Mouse (Mus musculus): ENCODE measurements around the gene Bcl2l13. TPM values are rescaled to one million over a fixed set of nuclear protein-coding genes. Genes with fewer than 3 reads are reported as not detected.
"Not testable (repeated sequence)": the region's sequence is repeated elsewhere in the genome, so short reads cannot be mapped to it uniquely, and the experiment has no call there.

Gene Bcl2l13
- total RNA-seq (2021) = 10 to 100 TPM; 35.1 to 36.4 TPM

DNA sequence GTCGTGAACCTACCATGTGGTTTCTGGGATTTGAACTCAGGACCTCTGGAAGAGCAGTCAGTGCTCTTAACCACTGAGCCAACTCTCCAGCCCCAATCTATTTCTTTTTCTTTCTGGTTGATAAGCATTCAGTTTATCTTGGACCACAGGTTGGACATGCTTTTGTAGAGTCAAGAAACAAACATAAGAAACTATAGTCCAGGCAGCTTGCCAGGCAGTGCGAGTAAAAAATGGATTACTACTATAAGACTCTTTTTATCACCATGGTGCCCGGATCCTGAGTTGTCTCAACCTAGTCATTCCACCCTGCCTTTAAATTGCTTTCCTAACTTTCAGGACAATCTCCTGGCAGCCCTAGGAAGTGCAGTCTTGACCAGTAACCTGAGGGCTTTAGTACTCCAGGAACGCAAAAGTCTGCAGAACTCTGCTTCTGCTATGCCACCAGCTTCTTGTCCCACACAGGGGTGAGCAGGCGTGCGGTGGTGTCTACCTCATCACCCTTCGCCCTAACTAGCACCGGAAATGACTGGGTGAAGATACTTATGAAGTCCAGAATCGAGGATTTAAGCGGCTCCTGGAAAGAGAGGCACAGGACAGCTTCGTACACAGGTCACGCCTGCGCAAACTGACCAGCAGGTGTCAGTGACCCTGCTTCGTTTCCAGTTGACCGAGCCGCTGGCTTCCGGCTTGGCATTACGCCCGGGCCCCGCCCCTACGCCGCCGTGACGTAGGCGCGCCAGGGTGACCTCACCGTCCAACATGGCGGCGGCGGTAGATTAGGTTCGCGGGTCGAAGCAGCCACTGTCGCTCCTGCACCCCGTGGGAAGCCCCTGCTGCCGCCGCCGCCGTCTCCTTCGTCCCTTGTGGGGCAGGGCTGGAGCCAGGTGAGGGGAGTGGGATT, at the start of gene Bcl2l13:
TSS of gene Bcl2l13 (plus strand) at position 739 of the 901 bp plus-strand sequence.
- intact Hi-C loops (cut with DNase I) = no loop called here

GRCm38 (mm10) chr6:120788068-120788607, 47.9 kb upstream of the Bcl2l13 start:
- intact Hi-C loops (cut with DNase I) = no loop called here
- no peak for DNase-seq (ENCODE audit: extremely low spot score in 1 of 2, low spot score in 2 of 2)

More for the DNA sequence above, at the start of gene Bcl2l13:
- peak; percentile 88 to 96 for DNase-seq (ENCODE audit: extremely low spot score in 1 of 2, low spot score in 2 of 2)

DNA sequence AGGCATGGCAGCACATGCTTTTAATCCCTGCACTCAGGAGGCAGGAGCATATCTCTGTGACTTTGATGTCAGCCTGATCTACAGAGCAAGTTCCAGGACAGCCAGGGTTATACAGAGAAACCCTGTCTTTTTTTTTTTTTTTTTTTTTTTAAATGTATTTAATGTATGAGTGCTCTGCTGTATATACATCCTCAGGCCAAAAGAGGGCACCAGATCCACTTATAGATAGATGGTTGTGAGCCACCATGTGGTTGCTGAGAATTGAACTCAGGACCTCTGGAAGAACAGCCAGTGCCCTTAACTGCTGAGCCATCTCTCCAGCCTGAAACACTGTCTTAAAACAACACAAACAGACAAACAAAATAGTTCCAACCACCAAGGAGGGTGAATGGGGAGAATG, 47.1 kb upstream of the Bcl2l13 start:
- no peak for DNase-seq (ENCODE audit: extremely low spot score in 1 of 2, low spot score in 2 of 2)
- intact Hi-C loops (cut with DNase I) = no loop called here

DNA sequence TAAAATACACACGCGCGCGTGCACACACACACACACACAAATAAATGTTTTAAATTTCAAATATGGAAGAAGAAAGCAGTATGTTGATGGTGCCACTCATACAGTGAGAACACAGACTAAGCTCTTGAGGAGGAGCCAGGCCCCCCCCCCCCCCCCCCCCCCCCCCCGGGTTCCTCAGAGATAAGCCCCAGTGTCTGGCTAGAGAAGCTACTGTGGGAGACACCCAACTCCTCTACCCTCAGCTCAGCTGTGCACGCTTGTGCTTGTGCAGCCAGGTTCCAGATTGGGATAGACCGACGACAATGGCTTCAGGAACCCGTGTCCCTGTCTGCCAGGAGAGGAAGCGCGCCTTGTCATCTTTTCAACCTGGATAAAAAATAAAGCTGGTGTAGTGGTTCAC, 45.9 kb upstream of the Bcl2l13 start:
- intact Hi-C loops (cut with DNase I) = no loop called here
- no peak for DNase-seq (ENCODE audit: extremely low spot score in 1 of 2, low spot score in 2 of 2)

DNA sequence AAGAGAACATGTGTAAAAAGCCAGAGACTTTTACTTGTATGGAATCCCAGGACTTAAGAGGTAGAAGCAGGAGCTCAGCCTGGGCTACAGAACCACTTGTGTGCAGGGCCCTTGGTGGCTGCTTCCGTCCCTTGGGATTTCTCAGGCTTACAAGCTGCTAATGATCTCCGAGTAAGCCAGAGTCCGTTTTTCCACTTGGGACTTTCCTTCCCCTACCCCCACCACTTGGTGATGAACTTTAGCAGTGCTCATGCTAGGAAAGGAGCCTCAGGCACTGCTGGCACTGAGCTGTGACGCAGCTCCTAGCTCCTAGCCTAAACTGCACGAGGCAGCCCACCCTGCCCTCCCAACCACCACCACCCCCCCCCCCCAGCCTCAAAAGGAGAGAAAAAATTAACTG, 45.3 kb upstream of the Bcl2l13 start:
- DNase-seq (ENCODE audit: extremely low spot score in 1 of 2, low spot score in 2 of 2) = no peak
- intact Hi-C loops (cut with DNase I) = no loop called here

DNA sequence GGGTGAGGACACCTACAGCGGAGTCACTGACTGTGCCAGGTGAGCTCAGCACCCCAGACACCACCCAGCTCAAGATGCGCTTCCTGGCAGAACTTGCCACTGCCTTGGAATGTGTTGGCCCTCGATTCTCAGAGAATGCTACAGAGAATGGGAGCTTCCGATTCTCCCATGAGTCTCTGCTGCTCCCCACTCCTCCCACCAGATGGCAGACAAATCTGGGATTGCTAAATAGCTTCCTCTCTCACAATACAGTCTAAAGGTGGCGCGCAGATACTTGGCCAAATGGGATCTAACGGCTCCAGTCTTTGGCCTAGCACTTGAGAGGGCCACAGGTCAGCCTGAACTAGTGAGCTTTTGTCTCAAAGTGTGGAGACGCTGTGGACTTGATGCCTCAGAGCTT, 43.1 kb upstream of the Bcl2l13 start:
- DNase-seq (ENCODE audit: extremely low spot score in 1 of 2, low spot score in 2 of 2) = no peak
- intact Hi-C loops (cut with DNase I) = no loop called here

DNA sequence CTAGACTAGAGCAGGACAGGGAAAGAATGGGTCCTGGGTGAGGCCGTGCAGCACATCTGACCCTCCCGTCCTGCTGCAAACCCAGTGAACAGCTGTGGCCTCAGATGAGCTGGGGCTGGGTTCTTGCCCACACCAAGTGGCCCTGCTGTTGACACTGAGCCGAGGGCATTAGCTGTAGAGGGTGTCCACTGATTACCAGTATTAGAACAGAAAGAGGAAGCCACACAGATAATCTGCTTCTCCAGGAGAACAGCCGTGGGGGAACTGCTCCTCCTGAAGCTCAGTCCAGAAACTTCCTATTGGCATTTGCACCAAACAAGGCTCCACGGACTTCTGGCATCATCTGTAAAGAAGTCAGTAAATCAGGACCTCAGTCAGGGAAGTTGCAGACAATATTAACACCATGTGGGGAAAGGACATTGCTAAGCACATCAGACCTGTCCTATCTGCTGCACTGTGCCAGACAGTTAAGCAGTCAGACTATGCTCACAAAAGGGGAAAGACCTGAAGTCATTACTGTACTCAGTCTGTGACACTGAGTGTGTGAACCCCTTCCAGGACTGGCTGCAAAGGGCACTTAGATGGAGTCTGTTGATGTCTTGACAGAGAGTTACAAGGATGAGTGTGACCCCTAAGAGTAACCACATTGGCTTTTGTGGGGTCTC, 40.5 kb upstream of the Bcl2l13 start:
- no peak for DNase-seq (ENCODE audit: extremely low spot score in 1 of 2, low spot score in 2 of 2)
- intact Hi-C loops (cut with DNase I) = no loop called here

DNA sequence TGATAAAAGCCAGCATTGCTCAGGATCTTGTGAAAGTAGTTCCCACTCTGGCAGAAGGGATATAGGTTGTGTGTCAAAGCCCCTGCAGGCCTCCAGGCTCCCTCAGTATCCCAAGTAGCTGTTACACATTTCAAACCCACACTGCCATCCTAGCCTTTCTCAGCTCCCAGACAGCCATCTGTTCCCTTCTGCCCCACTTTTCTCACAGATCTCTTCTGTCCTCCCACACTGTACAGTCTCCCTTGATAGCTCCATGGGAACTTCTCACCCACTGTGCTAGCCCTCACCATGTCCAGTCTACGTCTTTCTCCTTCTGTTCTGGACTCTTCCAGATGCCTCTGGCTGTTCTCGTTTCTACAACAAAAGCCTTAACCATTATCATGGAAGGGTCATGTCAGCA, 39.9 kb upstream of the Bcl2l13 start:
- intact Hi-C loops (cut with DNase I) = no loop called here
- DNase-seq (ENCODE audit: extremely low spot score in 1 of 2, low spot score in 2 of 2) = no peak

GRCm38 (mm10) chr6:120798019-120798418, 38.0 kb upstream of the Bcl2l13 start:
- no peak for DNase-seq (ENCODE audit: extremely low spot score in 1 of 2, low spot score in 2 of 2)
- intact Hi-C loops (cut with DNase I) = no loop called here

DNA sequence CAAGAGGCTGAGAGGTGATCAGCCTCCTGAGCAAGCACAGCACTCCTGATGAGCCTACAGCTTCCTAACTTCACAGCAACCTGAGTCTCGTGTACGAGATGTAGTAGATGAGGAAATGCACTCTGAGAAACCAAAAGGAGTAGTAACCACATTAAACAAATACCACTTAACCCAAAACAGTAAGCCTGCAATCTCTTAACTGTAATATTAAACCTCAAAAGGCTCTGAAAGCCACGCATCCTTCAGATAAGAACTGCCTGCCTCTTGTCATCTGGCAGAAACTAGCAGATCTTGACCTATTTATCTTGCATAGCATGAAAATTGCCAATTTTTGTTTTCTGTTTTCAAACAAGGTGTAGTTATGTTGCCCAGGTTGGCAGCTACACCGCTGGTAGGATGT, 37.1 kb upstream of the Bcl2l13 start:
- no peak for DNase-seq (ENCODE audit: extremely low spot score in 1 of 2, low spot score in 2 of 2)
- intact Hi-C loops (cut with DNase I) = no loop called here

DNA sequence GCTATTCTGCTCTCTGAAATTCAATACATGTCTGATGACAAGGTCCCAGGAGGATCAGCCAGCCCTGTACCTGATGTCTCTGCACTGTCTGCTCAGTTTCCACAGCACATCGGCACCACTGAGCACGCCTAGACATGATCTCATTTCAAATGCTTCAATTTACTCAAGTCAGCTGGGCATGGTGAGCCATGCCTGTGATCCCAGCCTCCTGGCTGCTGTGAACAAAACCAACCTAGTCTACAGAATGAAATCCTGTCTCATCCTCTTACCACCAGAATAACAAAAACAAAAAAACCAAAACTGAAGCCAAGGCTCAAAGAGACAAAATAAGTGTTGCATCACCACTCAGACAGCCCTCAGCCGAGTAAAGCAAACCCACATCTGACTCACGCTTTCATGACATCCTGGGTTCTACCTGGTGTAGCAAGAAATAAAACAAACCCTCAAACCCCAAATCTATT, 36.4 kb upstream of the Bcl2l13 start:
- no peak for DNase-seq (ENCODE audit: extremely low spot score in 1 of 2, low spot score in 2 of 2)
- intact Hi-C loops (cut with DNase I) = no loop called here

DNA sequence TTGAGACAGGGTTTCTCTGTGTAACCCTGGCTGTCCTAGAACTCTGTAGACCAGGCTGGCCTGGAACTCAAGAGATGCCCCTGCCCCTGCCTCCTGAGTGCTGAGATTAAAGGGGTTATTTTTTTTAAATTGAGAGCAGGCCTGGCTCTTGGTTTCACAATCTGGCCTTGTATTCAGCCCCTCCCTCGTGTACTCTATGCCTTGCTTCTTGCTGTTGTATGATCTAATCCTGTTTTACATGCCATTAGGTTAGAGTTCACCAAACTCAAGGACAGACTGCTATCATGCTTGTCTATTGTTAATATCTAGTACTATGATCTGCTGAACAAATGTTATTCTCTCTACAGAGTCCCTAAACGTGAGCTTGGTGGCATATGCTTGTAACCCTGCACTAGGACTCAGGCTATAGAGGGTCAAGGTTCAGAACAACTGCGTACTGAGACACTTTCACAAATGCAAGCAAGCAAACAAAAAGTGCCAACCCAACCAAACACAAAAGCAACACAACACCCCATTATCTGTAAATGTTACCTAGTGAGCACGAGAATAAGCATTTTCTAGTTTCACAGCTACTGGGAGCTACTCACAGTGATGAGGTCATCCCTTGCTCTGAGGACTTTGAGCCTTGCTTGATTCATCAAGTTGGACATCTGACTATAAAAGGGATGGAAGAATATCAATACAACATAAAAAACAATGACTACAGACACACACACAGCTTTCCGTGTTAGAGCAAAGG, 28.8 kb upstream of the Bcl2l13 start:
- intact Hi-C loops (cut with DNase I) = no loop called here
- DNase-seq (ENCODE audit: extremely low spot score in 1 of 2, low spot score in 2 of 2) = no peak

- DNase-seq (ENCODE audit: extremely low spot score in 1 of 2, low spot score in 2 of 2) = no peak
- intact Hi-C loops (cut with DNase I) = no loop called here
These were observed 28.3 kb upstream of the Bcl2l13 start for GRCm38 (mm10) chr6:120807738-120808081.

DNA sequence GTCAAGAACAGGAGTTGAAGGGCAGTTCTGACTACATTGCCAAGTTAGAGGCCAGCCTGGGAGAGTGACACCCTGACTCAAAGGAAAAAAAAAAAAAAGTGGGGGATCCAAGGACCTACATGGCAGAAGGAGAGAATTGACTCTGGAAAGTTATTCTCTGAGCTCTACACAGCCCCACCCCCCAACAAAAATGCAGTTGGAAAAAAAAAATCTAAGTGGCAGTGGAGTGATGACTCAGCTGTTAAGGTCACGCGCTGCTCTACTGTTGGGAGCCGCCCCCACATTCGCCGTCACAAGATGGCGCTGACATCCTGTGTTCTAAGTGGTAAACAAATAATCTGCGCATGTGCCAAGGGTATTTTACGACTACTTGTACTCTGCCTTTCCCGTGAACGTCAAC, 24.0 kb upstream of the Bcl2l13 start:
- DNase-seq (ENCODE audit: extremely low spot score in 1 of 2, low spot score in 2 of 2); intact Hi-C loops (cut with DNase I): not testable (repeated sequence)

- intact Hi-C loops (cut with DNase I) = no loop called here
- no peak for DNase-seq (ENCODE audit: extremely low spot score in 1 of 2, low spot score in 2 of 2)
These were observed 16.7 kb upstream of the Bcl2l13 start for GRCm38 (mm10) chr6:120819294-120819693.

DNA sequence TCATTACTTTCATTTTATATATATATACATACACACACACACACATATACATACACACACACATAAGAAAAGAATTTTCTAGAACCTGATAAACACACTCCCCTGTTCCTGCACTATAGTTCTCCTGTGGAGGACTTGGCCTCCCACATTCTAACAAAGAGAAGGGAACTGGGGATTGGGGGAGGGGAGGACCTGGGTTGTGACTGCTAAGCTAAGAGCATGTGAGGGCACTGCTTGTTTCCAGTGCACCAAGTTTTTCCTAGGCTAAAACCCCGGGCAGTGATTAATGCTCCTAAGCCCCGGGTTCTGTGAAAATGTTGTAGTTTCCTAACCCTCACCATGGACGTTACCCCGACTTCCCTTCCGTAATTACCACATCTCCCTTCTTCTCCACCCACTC, 15.9 kb upstream of the Bcl2l13 start:
- intact Hi-C loops (cut with DNase I) = no loop called here
- DNase-seq (ENCODE audit: extremely low spot score in 1 of 2, low spot score in 2 of 2) = no peak

GRCm38 (mm10) chr6:120820941-120821340, 15.1 kb upstream of the Bcl2l13 start:
- DNase-seq (ENCODE audit: extremely low spot score in 1 of 2, low spot score in 2 of 2) = no peak
- intact Hi-C loops (cut with DNase I) = no loop called here

DNA sequence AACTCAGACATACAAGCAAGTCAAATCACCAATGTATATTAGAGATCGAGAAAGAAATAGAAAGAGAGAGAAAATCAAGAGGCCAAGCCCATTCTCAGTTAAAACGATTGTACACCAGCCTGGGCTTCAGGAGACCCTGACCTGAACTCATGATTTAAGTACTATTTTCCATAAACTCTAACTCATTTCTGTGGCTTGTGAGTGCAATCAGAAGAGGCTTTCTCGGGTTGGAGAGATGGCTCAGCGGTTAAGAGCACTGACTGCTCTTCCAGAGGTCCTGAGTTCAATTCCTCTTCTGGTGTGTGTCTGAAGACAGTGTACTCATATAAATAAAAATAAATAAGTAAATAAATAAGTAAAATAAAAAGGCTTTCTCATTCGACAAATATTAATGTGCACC, 14.3 kb upstream of the Bcl2l13 start:
- intact Hi-C loops (cut with DNase I) = no loop called here
- no peak for DNase-seq (ENCODE audit: extremely low spot score in 1 of 2, low spot score in 2 of 2)

DNA sequence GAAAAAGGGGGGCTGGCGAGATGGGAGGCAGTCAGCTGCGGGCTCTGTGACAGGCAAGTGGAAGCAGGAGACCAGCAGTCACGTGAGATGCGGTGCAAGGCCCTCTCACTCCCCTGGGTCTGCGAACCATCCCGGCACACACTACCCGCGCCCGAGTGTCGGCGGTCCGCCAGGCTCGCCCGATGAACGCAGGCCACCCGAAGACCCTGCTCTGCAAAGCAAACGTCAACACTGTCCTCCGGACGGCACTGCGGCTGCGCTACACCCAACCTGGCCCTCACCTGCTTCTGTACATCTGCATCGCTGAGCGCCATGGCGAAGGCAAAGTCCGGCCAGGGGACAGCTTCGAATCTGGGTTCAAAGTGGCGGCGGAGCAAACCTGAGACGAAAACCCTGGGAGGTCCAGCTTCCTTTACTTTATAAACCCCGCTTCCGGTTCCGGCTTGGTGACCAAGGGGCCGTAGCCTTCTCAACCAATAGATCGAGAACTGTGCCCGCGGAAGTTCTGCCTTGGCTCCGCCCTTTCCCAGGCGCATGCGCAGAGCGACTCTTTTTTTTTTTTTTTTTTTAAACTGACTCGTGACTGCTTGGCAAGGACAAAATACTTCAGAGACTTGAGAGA, 13.6 kb upstream of the Bcl2l13 start, which contains the start of gene Atp6v1e1:
TSS of gene Atp6v1e1 (minus strand) at position 487 of the 622 bp plus-strand sequence.
- DNase-seq (ENCODE audit: extremely low spot score in 1 of 2, low spot score in 2 of 2) = peak; percentile 91 to 95
- intact Hi-C loops (cut with DNase I) = no loop called here
